Mouse (Mus musculus) G1E (cell line): ENCODE measurements around the gene Dkk2.

Experiments
- CTCF ChIP-seq: IDR thresholded peaks from 2 replicates; pipeline ENCODE4 v1.5.1; 2012; ENCODE audit warnings: low read depth, low read length, inconsistent platforms, mixed read lengths
- POLR2AphosphoS5 ChIP-seq: IDR thresholded peaks from 2 replicates; pipeline ENCODE4 v1.6.1; 2012; ENCODE audit warnings: low read depth, low read length, inconsistent platforms; ENCODE audit not compliant: insufficient replicate concordance

DNA sequence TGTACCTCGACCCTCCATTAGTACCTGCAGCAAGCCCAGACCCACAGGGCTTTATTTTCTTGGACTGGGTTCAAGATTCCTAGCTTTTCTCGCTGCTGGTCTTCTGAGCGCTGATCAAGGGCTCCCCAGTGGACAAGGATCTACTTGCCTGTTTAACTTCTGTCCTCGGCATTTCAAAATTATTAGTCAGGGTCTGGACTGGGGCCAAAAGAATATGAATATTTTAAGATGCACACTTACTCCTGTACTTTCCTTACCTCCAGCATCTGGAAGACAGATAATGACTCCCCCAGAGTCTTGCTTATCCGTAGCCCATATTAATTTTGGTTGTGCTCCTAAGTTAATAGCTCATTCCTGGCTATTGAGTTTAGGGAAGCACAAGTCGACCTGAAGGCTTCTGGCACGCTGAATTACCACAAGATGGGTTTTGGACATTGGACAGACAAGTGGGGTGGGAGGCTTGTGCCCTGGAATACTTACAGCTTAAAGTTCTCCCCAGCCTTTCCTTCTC is 134.9 kb downstream of the Dkk2 start:
- TF ChIP-seq CTCF = no peak
- TF ChIP-seq POLR2AphosphoS5 = no peak
